Mouse (Mus musculus): ENCODE results near the gene Hist1h2ai. TPM values are rescaled to one million over a fixed set of nuclear protein-coding genes. Genes with fewer than 3 reads are reported as not detected.
"Not testable (repeated sequence)": the region's sequence is repeated elsewhere in the genome, so short reads cannot be mapped to it uniquely, and the experiment has no call there.

The Hist1h2ai gene
- polyA plus RNA-seq (2016; fragmentation: Nextera tagmentation; extraction: Ambion mirVana), result 6.3 and 11.7 TPM in 2 replicates

DNA sequence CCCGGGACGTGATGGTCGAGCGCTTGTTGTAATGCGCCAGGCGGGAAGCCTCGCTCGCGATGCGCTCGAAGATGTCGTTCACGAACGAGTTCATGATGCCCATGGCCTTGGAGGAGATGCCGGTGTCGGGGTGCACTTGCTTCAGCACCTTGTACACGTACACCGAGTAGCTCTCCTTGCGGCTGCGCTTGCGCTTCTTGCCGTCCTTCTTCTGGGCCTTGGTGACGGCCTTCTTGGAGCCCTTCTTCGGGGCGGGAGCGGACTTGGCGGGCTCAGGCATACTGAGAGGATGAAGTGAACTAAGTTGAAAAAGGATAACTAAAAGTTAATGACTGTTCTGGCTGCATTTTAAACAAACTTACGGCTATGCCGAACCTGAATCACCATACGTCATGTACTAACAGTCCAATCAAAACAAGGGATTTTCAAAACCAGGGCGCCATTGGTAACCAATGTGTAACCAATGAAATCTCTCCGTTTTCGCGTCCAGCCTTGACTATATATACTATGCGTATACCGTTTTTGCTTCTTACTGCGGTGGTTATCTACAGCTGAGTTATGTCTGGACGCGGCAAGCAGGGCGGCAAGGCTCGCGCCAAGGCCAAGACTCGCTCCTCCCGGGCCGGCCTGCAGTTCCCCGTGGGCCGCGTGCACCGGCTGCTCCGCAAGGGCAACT lies at the start of gene Hist1h2ai, which contains the start of gene Hist1h2bl:
Gene Hist1h2ai (plus strand): TSS at position 559 of the 676 bp plus-strand sequence.
Gene Hist1h2bl (minus strand): TSS at position 280 of the 676 bp plus-strand sequence.
- H3K27me3 ChIP-seq (ENCODE audit: insufficient read depth, poor library complexity, severe bottlenecking); H3K9me3 ChIP-seq: not testable (repeated sequence)

DNA sequence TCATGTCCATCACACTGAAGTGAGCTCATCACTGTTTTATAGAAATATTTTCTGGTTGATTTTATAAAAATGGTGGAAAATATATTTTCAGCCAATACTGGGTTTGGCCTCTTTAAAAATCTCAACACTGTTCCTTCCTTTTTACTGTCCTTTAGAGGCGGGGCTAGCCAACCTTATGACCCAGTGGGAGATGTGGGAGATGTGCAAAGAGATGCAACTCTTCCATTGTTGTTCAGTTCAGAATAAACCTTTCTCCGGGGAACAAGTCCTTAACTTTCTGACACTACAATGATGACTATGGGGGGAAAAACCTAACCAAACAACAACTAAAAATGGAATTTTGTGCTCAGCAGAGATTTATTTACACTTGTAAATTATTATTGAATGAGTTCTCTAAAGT lies 38.9 kb upstream of the Hist1h2ai start, which contains the start of gene Olfr1360:
Gene Olfr1360 (minus strand): TSS at position 101 of the 400 bp plus-strand sequence.
- 90% methylated on average over 2 of the region's 2 CpGs for WGBS
- Histone ChIP-seq H3K9me3 (no peaks in the 10 kb centered on the region), H3K27me3 (ENCODE audit: insufficient read depth, poor library complexity, severe bottlenecking) (no peaks in the 10 kb centered on the region), H3K36me3 (no peaks in the 10 kb centered on the region), H3K4me1 (no peaks in the 10 kb centered on the region), H3K4me3 (no peak within 1 kb of the TSS), H3K27ac (no peak within 1 kb of the TSS)
- no peak for DNase-seq (ENCODE audit: low spot score)

More for the DNA sequence above, at the start of gene Hist1h2ai, which contains the start of gene Hist1h2bl:
- not testable (repeated sequence) for H3K36me3 ChIP-seq, H3K4me1 ChIP-seq
- DNase-seq (ENCODE audit: low spot score), result peak; percentile 95
- Histone ChIP-seq H3K4me3 (peak within 1 kb of the TSS; percentile 57), H3K27ac (peak within 1 kb of the TSS; percentile 91)
- 1% methylated on average over 34 of the region's 50 CpGs for WGBS

GRCm38 (mm10) chr13:21697811-21698210 lies 18.4 kb upstream of the Hist1h2ai start, which contains the start of gene Olfr1359:
Gene Olfr1359 (plus strand): TSS chr13:21698111.
- H3K27ac ChIP-seq, result no peak within 1 kb of the TSS
- no peaks in the 10 kb centered on the region for H3K27me3 ChIP-seq (ENCODE audit: insufficient read depth, poor library complexity, severe bottlenecking)
- no peaks in the 10 kb centered on the region for H3K36me3 ChIP-seq
- no peaks in the 10 kb centered on the region for H3K4me1 ChIP-seq
- H3K9me3 ChIP-seq, result no peaks in the 10 kb centered on the region
- no peak within 1 kb of the TSS for H3K4me3 ChIP-seq
- DNase-seq (ENCODE audit: low spot score), result no peak

DNA sequence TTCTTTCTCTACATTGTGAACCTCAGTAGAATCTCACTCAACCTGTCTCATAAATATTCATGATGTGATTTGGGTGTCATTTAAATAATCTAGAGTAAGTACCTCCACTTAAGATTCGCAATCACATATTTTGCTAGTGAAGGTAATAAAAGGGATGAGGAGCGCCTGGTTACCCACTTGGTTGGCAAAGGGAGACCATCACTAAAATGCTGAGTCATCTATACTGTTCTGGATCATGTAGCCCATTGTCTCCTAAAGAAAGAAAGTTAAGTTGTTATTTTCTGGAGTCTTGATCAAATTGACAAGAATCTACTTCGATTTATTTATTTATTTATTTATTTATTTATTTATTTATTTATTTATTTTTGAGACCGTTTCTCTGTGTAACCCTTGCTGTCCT lies 9.6 kb upstream of the Hist1h2ai start:
- Histone ChIP-seq H3K4me3 (no peak overlapping the region), H3K27me3 (ENCODE audit: insufficient read depth, poor library complexity, severe bottlenecking) (no peaks in the 10 kb centered on the region), H3K4me1 (no peaks in the 10 kb centered on the region), H3K9me3 (no peaks in the 10 kb centered on the region), H3K27ac (no peak overlapping the region), H3K36me3 (no peaks in the 10 kb centered on the region)
- 68% methylated on average over 4 of the region's 4 CpGs for WGBS
- no peak for DNase-seq (ENCODE audit: low spot score)

GRCm38 (mm10) chr13:21710031-21710711 lies 6.1 kb upstream of the Hist1h2ai start:
- Histone ChIP-seq H3K36me3 (no peaks in the 10 kb centered on the region), H3K4me1 (peaks cover 4% of the 10 kb centered on the region), H3K27ac (peak overlapping the region; percentile 87), H3K9me3 (no peaks in the 10 kb centered on the region), H3K27me3 (ENCODE audit: insufficient read depth, poor library complexity, severe bottlenecking) (no peaks in the 10 kb centered on the region), H3K4me3 (peak overlapping the region; percentile 70)
- peak; percentile 93 for DNase-seq (ENCODE audit: low spot score)
- WGBS, result under 1% methylated on average over 32 of the region's 32 CpGs

DNA sequence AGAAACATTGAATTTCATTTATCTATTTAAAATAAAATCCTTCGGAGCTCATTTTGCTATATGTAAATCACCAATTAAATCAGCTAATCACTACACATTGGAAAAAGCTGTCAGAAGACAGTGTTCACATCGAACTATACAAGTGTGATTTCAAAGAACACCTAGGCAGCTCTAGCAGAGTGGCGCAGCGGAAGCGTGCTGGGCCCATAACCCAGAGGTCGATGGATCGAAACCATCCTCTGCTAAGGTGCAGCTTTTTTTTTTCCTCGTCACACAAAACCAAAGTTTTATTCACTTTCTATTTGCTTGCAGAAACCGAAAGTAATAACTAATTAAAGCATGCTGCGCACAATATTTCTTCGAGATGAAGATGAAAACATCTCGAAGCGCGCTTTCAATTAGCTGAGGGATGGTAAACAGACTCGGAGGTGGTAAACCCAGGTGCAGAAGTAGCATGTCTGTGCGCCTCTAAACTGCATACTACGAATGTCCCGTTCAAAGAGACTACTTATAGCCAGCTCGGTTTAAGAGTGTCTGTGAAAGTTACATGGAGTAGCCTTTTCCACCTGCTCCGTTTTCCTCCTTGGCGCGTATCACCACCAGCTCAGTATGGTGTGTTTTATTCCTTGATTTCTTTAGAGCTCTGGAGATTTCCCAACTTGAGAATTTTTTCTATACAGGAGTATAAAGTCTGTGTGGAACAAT lies 5.2 kb upstream of the Hist1h2ai start:
- Histone ChIP-seq H3K4me1 (peaks cover 8% of the 10 kb centered on the region), H3K4me3 (peak overlapping the region; percentile 70), H3K9me3 (no peaks in the 10 kb centered on the region), H3K36me3 (no peaks in the 10 kb centered on the region), H3K27me3 (ENCODE audit: insufficient read depth, poor library complexity, severe bottlenecking) (no peaks in the 10 kb centered on the region), H3K27ac (peak overlapping the region; percentile 49; the same call in 1 of the 2 replicates)
- WGBS, result 3% methylated on average over 22 of the region's 22 CpGs
- DNase-seq (ENCODE audit: low spot score), result peak; percentile 77

DNA sequence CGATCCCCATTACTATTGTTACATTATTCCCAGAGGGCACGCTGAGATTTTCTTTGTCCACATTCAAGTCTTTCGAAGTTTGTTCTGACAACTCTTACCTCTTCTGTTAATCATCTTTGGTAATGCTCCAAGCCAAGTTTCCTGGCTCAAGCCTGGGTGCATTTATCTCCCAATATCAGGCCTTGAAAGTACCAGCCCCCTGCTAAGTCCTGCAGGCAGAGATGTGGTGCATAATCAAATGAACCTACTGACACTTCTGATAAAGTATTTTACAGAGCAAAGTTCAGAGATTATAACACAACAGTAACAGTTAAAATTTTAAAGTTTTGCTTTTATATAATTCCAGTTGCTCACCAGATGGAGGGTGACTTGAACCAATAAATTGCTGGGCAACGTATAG lies 4.5 kb upstream of the Hist1h2ai start:
- Histone ChIP-seq H3K36me3 (no peaks in the 10 kb centered on the region), H3K27ac (no peak overlapping the region), H3K4me3 (peak overlapping the region; percentile 70), H3K4me1 (peaks cover 8% of the 10 kb centered on the region), H3K9me3 (no peaks in the 10 kb centered on the region), H3K27me3 (ENCODE audit: insufficient read depth, poor library complexity, severe bottlenecking) (no peaks in the 10 kb centered on the region)
- 36% methylated on average over 4 of the region's 4 CpGs for WGBS
- no peak for DNase-seq (ENCODE audit: low spot score)

DNA sequence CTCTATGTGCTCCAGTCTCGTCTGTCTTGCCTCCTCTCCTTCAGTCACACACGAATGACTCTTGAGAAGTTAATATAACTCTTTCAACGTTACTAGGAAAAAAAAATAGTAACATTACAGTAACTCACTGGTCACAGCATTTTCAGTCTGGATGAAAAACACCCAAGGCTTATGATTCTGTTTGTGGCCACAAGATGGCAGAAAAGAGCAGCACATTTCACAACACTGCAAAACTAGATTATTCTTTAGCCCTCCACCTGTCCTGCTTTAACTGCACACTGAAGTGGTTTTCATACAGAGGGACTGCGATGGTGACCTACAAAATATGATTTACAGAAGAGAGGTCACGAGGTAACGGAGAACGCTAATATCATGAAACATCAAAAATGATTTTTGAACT lies 1.5 kb upstream of the Hist1h2ai start:
- DNase-seq (ENCODE audit: low spot score), result peak; percentile 81
- H3K27ac ChIP-seq, result peak overlapping the region; percentile 89
- H3K36me3 ChIP-seq, result no peaks in the 10 kb centered on the region
- no peaks in the 10 kb centered on the region for H3K27me3 ChIP-seq (ENCODE audit: insufficient read depth, poor library complexity, severe bottlenecking)
- no peaks in the 10 kb centered on the region for H3K9me3 ChIP-seq
- H3K4me1 ChIP-seq, result peaks cover 8% of the 10 kb centered on the region
- peak overlapping the region; percentile 57 for H3K4me3 ChIP-seq
- WGBS, result 1% methylated on average over 7 of the region's 7 CpGs

GRCm38 (mm10) chr13:21715131-21715863 lies 925 bp upstream of the Hist1h2ai start:
- WGBS, result under 1% methylated on average over 22 of the region's 22 CpGs
- H3K9me3 ChIP-seq, result no peaks in the 10 kb centered on the region
- peak overlapping the region; percentile 57 for H3K4me3 ChIP-seq

DNA sequence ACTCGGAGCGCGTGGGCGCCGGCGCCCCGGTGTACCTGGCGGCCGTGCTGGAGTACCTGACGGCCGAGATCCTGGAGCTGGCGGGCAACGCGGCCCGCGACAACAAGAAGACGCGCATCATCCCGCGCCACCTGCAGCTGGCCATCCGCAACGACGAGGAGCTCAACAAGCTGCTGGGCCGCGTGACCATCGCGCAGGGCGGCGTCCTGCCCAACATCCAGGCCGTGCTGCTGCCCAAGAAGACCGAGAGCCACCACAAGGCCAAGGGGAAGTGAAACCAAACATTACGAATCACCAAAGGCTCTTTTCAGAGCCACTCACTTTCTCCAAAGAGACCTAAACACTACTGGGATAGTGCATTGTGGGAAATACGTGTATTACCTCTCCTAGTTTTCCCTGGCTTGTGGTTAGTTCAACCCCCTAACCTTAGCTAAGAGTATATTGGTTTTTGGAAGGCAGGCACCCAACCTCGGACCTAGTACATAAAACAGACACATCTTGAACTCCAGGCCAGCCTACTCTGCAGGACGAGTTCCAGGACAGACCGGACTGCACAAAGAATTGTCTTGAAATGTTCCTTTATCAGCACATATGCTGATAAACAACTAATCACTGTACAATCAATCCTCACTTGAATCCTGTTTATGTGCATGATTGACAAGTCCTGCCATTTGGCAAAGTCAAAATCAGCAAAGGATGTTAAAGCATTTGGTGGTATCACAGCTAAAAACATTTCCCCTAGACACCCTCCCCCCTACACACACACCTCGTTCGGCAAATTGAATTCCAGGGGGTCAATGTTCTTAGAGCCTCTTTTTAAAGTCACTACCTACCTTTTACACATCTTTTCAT lies 544 bp downstream of the Hist1h2ai start:
- H3K27ac ChIP-seq, result peak overlapping the region; percentile 91
- H3K9me3 ChIP-seq; H3K36me3 ChIP-seq; H3K27me3 ChIP-seq (ENCODE audit: insufficient read depth, poor library complexity, severe bottlenecking); DNase-seq (ENCODE audit: low spot score): not testable (repeated sequence)
- peak overlapping the region; percentile 57 for H3K4me3 ChIP-seq
- peaks cover 11% of the 10 kb centered on the region for H3K4me1 ChIP-seq
- WGBS, result under 1% methylated on average over 9 of the region's 38 CpGs

More at GRCm38 (mm10) chr13:21715131-21715863, 925 bp upstream of the Hist1h2ai start:
- H3K27ac ChIP-seq, result peak overlapping the region; percentile 89
- no peaks in the 10 kb centered on the region for H3K27me3 ChIP-seq (ENCODE audit: insufficient read depth, poor library complexity, severe bottlenecking)
- no peaks in the 10 kb centered on the region for H3K36me3 ChIP-seq
- peaks cover 8% of the 10 kb centered on the region for H3K4me1 ChIP-seq
- DNase-seq (ENCODE audit: low spot score), result no peak

- H3K27me3 ChIP-seq (ENCODE audit: insufficient read depth, poor library complexity, severe bottlenecking); H3K36me3 ChIP-seq; H3K9me3 ChIP-seq: not testable (repeated sequence)
- peak within 1 kb of the TSS; percentile 56 for H3K4me3 ChIP-seq
- under 1% methylated on average over 30 of the region's 56 CpGs for WGBS
- H3K4me1 ChIP-seq, result peaks cover 15% of the 10 kb centered on the region
- peak within 1 kb of the TSS; percentile 91 for H3K27ac ChIP-seq
- DNase-seq (ENCODE audit: low spot score), result peak; percentile 94
These were observed 1.5 kb downstream of the Hist1h2ai start, which contains the start of gene Hist1h3h for GRCm38 (mm10) chr13:21717397-21718357. Gene Hist1h3h (plus strand): TSS chr13:21717659.
